Mouse (Mus musculus) cerebellum, adult 18-20 months (tissue): ENCODE results near the gene Cela1.

Experiments
- DNase-seq, 2 experiments: peaks; one replicate each; pipeline ENCODE4 v3.0.0; 2021

The Cela1 gene

GRCm38 (mm10) chr15:100633341-100633740 lies 54.4 kb downstream of the Cela1 start:
- no peak for DNase-seq

- DNase-seq: no peak
These were observed 55.4 kb downstream of the Cela1 start for GRCm38 (mm10) chr15:100632323-100632722.

GRCm38 (mm10) chr15:100631454-100632170 lies 56.1 kb downstream of the Cela1 start:
- DNase-seq: no peak

GRCm38 (mm10) chr15:100630126-100630525 lies 57.6 kb downstream of the Cela1 start:
- no peak for DNase-seq

DNA sequence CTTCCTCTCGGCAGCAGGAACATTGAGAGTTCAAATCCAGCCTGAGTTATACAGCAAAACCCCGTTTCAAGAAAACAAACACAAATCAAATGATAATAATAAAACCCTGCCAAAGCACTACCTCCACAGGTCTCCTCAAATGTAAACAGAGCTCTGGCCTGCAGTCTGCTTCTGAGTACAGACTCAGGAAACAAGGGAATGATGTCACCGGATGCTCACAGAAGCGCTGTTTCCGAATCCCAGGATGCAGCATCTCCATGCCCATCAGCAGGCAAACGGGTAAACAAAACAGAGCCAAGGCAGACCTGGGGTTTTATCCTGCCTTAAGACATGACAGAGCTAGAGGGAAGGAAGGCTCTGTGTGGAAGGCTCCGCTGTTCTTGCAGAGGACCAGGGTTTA lies 58.9 kb downstream of the Cela1 start:
- DNase-seq: no peak

GRCm38 (mm10) chr15:100627774-100628370 lies 59.8 kb downstream of the Cela1 start:
- no peak for DNase-seq

GRCm38 (mm10) chr15:100627287-100627686 lies 60.4 kb downstream of the Cela1 start:
- no peak for DNase-seq

DNA sequence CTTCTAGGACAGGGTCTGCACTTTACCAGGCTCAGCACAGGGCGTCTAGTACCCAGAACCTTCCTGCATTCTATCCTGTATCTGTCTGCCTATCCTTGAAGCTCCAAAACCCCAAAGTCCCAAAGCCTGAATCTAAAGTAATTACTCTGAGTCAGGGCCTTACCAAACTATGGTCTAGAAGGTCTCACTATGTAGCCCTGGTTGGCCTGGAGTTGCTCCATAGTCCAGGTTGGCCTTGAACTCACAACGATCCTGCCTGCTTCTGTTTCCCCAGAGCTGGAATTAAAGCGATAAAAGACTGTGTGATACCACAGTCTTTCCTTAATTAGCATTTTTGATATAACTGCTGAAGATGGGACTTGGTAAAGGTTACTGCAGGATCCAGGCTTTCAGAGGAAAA lies 63.3 kb downstream of the Cela1 start:
- no peak for DNase-seq
